Mouse (Mus musculus) CD4-positive helper T cell, adult 2 months (primary cell): Measurements from ENCODE around the gene Tspan9.

ENCODE experiments used
- DNase-seq: peaks from one replicate; pipeline ENCODE4 v3.0.0-alpha.2; 2012; ENCODE audit warnings: low read depth, missing footprints, low spot score

The Tspan9 gene

DNA sequence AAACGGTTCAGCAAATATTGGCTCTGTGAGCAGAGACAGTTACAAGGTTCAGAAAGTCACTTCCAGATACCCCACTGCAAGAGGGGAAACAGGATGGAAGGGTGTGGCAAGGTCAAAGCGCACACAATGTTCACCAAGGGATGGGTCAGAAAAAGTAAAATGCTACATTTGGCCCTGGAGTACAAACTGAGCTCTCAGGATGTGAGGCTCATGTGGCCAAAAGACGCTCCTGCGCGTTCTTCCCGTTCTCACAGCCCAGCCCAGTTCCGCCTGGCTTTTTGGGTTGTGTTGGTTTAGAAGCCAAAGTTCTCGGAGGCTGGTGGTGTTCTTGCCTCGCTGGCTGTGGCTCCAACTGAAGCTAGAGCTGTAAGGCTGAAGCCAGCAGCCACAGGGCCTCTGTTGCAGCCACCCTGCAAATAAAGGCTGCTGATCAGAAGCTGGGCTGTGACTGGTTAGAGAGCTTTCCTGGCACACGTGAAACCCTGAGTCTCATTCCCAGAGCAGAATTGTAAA is 9.7 kb downstream of the Tspan9 start:
- DNase-seq = no peak

DNA sequence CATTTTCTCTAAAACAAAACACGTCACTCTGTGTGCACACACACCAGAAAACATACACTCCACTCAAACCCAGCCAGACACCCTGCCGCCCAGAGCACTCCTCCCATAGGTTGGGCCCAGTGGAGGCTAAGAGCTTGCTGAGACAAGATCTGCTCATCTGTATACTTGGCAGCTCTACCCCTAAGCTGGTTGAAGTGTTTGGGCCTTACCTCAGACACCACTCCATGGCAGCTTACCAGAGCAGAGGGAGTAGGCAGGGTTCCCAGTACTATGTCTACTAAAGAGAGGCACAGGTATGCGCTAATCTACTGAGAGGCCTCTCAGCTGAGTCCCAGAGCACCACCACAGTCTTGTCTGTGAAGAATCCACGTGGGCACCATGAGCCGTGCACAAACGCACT is 10.8 kb downstream of the Tspan9 start:
- DNase-seq = no peak

DNA sequence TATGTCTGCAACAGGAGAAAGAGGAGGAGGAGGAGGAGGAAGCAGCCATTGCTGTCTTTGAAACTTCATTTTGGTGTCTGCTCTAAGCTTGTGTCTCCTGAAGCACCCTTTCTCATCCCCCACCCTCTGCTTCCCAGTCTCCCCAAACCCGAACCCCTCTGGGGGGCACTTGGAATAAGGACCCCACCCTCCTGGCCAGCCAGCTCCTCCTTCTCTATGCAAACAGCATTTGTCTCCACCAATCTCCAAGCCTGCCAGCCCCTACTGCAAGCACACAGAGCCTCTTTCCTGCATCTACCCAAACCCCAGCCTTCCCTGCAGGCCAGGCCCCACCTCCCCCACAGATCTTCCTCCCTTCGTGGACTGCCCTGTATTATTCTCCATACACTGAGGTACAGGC is 12.0 kb downstream of the Tspan9 start:
- no peak for DNase-seq

DNA sequence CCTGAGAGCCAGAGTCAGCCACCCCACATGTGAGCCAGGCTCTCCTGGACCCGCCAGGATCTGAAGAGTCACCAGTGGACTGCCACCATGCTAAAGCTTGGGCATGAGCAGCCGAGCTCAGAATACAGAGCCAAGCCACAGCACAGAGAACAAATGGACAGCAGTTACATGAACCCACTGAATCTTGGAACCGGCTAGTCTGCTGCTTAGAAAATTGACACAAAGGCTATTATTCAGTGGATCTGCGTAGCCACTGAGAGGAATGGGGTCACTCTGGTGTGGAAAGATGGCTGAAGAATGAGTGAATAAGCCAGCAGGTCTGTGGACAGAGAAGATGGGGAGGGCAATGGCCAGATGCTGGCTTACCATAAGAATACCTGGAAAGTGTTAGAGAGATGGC is 12.7 kb downstream of the Tspan9 start:
- DNase-seq = no peak

DNA sequence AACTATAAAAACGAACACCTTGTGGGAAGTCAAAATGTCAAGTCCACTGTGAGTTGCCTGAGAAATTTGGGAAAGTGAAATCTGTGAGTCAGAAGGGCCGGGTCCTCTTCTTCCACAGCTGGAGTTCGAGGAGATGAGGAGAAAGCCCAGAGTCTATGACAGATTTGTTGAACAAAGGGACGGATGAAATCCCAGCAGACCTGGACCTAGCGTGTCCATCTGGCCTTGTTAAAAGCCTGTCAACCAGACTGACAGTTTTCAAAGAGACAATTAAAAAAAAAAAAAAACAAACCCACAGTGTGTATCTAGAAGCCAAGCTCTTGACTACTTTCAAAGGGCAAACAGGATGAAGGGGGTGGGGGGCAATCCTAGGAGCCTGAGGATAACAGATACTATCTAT is 14.0 kb downstream of the Tspan9 start:
- DNase-seq = no peak

DNA sequence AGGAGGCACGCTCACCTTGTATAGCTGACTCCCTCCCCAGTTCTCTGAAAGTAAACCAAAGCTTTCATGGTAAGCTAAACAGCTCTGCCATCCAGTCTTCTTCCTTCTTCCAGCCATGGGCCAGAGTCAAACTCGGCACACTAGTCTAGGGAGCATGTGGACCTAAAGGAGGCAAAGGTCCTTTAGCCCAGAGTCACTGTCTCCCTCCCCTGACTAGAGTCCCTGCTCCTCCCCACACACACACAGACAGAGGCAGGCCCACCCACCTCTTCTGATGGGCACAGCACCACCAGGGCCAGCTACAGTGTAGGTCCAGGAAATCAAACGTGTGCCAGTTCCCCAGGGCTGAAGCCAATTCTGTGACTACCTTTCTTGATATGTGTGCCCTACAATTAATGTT is 16.1 kb downstream of the Tspan9 start:
- DNase-seq = no peak

DNA sequence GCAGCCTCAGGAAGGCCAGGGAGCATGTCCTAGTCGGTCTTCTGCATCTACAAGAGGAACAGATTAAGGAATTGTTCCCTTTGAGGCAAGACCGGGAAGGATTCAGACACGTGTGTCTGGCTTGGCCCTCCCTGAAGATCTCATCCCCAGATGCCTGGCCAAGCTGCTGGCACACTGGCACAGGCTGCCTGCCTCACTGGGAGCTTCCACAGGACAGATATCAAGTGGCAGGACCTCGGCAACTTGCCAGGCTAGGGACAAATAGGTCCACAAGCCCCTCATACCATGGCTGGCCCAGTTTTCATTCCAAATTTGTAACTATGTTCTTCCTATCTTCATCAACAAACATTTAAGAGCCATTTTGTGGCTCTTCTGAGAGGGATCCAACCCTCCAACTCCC is 16.5 kb downstream of the Tspan9 start:
- no peak for DNase-seq

DNA sequence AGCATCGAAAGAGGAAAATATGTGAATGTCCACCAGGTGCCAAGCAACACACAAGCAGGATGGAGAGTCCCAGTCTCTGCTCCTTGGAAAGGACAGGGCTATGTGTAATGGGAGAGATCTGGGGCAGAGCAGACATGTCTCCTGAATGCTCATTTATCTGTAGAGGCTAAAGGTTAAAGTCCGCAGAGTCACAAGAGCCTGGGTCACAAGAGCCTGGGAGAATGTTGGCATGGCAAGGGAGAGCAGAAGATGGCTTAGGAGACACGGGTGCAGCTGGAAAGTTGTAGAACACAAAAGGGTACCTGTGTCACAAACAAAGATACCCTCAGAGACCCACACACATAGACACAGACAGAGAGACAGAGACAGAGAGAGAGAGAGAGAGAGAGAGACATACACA is 17.9 kb downstream of the Tspan9 start:
- no peak for DNase-seq

DNA sequence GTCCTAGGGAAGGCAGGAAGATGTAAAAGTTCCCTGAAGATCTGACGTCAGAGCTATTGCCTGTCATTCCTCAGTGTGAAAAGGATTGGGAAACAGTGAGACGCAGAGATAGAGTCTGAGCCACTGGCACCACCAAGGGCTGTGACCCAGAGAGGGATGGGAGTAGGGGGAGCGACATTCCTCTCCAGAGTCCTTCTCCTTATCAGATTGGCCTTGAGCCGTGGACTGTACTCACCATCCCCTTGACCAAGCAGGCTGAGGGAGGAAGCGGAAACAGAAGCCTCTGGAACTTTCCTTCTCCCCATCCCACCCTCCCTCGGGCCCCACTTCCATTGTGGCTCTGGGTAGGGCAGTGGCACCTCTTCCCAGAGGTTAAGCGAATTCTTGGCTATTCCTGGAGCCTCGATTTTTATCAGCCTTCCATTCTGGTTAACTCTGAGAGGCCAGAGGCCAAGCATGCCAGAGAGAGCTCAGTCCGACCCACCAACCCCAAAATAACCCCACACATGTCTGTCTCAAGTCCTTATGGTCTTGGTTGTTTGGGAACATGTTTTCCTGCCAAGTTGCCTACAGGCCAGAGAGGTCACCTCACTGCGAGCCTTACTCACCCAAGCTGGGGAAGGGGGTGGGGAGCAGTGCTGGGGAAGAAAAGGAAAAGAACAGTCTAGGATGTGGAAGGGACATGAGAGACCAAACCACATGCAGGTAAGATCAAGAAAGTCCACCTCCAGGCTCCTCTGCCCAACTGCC is 19.0 kb downstream of the Tspan9 start:
- DNase-seq = no peak

DNA sequence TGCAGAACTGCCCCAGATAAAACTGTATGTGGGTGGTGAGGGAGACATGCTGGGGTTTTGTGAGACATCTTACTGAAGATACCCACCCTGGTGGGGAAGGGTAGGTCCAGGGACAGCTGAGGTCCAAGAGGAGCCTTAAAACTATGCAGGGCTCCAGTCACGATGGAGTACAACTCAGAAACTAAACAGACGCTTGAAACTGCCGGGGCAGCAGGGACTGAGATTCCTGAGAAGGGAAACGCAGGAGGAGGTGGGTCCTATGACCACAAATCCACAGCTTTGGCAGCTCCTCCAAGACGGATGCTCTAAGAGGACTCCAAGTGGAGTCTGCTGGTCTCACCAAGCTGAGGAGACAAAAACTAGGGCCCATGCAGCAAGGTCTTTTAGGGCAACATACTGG is 21.3 kb downstream of the Tspan9 start:
- no peak for DNase-seq

DNA sequence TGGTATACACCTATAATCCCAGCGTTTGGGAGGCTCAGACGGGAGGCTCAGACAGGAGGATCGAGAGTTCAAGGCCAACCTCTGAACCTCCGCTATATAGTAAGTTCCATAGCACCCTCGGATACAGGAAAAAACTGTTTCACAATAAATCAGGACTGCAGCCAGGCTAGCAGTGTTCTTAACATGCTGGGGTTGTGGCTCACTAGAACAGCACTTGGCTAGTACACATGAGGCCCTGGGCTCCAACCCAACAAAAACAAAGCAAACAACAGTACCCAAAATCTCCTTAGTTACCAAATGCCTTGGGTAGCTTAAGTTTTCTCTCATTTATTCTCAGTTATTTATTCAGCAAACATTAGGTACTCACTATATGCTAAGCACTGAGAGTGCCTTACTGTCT is 21.7 kb downstream of the Tspan9 start:
- no peak for DNase-seq

DNA sequence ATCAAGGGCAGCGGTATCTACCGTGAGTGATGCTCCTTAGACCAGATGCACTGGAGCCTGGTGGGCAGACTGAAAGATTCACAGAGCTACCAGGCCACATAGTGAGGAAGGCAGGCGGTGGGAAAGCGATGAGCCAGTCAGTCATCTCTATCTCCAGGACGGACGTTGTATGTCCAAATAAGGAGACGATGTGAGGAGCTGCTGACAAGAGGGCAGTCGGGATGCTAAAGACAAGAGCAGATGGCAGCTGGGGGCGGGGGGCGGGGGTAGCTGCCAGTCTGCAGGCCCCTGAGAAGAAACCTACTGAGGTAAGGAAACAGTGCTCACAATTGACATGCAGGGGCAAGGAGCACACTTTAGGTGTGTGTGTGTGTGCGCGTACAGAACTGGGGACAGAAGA is 22.6 kb downstream of the Tspan9 start:
- DNase-seq = no peak

DNA sequence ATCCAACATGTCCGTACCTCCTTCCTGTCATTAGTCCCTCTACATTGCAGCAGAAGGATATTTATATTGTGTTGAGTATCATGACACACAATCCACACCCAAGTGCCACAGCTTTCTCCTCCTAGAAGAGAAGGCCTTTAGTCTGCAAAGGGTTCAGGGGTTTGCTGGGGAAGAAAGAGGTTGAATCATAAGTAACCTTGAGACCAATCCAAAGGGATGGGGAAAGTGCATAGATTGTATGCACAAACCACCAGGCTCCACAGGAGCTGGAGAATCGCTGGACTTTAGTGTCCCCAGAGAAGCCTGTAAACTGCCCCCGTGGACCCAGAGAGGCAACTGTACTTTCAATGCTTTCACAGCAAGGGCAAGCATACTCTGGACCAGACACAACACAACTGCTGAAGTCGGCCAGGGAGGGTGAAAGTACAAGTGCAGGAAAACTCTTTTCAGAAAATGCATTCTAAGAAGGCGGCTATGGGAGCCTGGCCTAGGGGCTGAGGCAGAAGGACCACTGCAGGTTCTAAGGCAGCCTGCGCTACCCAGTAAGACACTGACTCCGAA is 24.6 kb downstream of the Tspan9 start:
- DNase-seq = no peak

DNA sequence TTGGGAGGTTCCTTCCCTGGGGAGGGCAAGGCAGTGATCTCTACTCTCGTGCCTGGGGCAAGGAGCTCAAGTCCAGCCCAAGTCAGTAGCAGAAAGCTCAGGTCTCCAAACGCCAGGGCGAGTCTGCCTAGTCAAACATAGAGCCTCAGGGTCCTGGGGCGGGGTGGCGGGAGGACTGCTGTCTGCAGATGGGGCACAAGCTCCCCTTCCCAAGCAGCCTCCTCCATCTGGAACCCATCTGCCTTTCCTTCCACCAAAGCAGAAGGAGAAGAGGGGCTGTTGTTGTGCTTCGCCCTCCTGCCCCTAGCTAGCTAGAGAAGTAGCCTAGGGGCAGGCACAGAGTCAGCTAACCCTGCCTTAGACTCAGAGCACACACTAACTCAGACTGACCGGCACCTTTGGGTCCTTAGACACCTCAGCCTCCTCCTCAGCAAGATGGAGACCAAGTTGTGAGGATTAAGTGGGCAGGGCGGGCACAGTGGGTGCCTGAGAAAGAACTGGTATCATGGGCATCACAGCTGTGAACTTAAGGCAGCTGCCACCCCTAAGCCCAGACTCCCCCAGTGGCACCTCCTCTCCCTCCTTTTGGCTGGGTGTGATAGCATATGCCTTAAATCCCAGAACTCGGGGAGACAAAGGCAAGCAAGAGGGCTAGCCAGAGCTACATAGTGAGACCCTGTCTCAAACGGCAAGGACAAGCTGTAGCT is 26.4 kb downstream of the Tspan9 start:
- DNase-seq = no peak

DNA sequence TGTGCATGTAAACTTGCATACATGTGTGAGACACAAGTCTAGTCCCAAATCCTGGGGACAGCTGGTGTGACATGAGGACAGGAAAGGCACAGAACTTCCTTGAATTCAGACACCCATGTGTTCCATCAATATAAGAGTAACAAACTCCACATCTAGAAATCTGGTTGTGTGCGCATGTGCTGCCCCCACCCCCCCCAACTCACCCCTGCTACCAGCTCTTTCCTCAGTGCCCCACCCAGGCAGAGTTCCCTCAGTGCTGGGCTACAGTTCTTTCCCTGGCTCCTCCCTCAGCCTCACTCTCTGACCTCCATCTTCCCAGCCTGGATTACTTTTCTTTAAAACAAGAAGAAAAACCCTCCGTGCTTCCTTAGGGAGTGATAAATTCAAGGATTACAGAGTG is 27.1 kb downstream of the Tspan9 start:
- no peak for DNase-seq

DNA sequence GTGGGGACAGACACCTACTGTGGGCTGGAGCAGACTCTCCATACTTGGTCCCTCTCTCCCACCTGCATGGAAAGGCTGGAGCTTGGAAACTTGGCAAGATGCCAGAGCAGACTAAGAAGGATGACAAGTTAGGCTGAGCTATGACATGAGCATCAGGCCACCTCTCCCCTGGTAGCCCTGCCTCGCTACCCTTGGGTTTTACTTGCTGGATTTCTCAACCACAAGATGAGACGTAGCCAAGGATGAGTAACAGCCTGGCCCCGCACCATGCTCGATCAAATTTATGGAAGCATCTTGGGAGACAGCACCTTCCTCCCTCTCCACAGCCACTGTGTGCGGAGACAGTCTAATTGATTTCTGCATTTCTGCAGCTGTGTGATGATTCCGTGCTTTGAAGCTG is 28.3 kb downstream of the Tspan9 start:
- no peak for DNase-seq

DNA sequence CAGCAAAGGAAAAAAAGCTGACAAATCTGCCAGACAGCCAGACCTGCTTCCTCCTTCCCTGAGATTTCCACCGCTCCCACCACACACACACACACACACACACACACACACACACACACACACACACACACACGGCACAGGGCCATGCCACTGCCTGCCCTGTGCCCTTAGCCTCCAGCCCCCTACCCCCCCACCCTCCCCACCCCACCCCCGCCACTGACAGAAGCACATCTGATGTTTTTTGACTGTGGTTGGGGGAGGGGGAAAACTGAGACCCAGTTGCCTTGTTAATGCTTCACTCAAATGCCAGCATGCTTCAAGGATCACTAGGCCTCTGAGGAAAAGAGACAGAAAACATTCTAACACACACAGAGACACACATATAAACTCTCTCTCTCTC is 30.8 kb downstream of the Tspan9 start:
- no peak for DNase-seq

DNA sequence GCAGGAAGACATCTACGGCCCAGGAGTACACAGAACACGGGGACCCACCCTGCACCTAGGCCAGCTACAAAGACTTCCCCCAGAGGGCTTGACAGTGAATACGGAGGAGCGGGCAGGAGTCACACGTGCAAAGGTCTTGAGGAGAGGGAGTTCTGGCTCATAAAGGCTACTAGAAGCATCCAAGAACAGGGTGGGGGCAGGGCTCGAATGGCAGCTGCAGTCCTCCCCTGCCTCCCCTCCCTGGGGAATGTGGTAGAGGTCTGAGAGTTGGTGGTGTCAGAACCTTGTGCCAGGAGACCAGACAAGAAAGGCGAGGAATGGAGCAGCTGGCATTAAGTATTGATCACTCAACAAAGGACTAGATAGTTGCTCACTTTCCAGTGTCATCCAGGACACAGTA is 31.6 kb downstream of the Tspan9 start:
- no peak for DNase-seq

DNA sequence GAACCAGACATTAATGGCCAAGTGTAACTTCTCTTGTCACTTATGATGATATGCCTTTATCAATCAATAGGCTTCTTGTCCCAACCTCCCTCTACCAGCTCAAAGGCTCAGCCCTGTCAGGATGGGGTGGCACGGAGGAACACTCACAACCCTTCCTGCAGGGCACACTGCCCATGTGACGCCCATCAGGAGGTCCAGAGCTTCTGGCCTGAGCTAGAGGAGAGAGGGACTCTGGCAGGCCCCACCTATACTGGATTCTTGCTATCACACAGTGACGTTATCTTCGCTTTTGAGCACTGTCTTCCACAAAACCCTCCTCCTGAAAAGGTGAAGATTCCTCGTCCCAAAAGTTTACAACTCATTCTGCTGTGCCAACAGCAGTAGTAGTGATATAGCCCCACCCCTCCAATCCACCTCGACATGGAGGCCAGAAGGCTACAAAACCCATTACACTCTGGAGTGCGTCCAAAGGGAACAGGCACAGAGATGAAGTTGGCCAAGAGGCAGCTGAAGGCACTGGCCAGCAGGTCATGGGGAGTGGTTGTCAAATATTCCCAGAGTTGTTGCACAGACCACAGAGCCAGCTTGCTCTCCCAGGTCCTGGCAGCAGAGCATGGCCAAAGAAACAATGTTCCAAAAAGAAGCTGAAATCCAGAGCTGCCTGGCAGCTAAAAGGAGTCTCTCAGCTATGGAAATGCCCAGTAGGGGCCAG is 34.9 kb downstream of the Tspan9 start:
- DNase-seq = no peak

DNA sequence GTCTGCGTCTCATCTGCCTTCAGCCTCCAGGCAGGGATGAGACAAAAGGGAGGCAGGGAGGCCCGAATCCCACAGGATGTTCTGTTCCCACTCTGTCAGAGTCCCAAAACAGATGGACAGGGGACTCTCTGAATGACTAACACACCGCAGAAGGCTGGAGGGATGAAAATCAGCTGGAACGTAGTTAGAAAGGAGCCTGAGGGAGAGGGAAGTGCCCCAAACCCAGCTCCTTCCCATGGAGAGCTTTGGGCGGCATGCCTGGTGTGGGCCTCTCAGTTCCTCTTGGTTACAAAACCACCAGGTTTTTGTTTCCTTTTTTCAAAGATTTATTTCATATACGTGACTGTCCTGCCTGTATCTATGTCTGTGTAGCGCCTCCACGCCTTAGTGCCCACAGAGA is 35.7 kb downstream of the Tspan9 start:
- DNase-seq = no peak

DNA sequence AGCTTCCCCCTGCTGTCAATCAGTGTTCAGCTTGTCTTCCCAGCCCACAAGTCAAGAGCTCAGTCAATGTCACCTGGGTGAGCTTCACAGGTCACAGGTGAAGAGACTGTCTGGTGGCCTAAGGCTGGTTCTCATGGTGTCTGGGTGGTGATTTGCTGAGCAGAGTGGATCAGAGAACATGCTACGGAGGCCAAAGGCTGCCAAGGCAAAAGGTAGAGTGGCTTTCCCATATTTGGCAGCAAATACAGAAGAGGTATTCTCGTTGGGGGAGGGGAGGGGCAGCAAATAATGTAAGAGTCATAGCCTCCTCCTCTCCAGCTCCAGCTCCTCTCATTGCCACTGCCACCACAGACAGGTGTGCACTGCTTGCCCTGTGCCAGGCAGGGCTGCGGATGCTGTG is 37.2 kb downstream of the Tspan9 start:
- no peak for DNase-seq

DNA sequence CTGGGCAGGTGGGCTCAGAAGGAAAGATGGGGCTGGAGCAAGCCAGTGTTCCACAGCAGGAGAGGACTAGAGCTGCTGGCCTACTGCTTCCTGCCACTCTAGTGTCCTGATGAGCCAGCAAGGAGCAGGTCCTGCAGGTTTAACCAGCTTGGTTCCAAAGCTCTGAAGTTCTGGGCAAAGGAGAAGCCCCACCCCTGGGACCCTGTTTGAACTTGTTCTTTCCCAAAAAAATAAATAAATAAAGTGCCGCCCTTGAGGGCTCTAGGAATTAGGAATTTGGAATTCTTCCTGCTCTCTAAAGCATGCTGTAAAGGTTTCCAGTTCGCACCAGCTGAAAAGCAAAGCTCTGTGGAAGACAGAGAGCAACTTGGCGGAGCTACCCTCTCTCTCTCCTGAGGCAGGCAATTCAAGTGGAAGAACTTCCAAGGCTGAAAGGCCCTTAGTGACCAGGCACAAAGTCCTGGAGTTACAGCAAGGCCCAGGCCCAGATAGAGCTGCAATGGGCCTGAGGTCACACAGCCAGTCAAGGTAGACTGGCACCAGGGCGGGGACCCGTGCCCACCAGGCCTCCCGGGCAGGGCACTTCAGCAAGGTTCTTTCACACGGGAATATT is 38.6 kb downstream of the Tspan9 start:
- DNase-seq = no peak
